Mouse (Mus musculus): ENCODE results near the gene Snrnp27. TPM values are rescaled to one million over a fixed set of nuclear protein-coding genes. Genes with fewer than 3 reads are reported as not detected.

The Snrnp27 gene
- total RNA-seq, 2 experiments from 2014 or later = 65.1 to 71.2 TPM

Other genes with a start within 250 kb of the Snrnp27 start
- gene C87436, start 246.1 kb downstream of the Snrnp27 start, total RNA-seq (2021) = 10 to 100 TPM; 17.6 to 19.1 TPM
- gene Pcbp1, start 158.2 kb downstream of the Snrnp27 start, total RNA-seq (2021) = 100 to 1,000 TPM; 273 to 288 TPM
- 1 to 10 TPM in 1 of 2 experiments, under 1 TPM in 1; 0.99 to 1.1 TPM for gene Asprv1, start 56.4 kb downstream of the Snrnp27 start, total RNA-seq (2021)
- 10 to 100 TPM; 12.8 to 14.2 TPM for gene Mxd1, start 15.4 kb downstream of the Snrnp27 start, total RNA-seq (2021)
- gene Gmcl1, start 48.9 kb upstream of the Snrnp27 start, total RNA-seq (2021) = 10 to 100 TPM; 17.9 to 22.4 TPM
- 10 to 100 TPM; 48.3 to 62.2 TPM for gene Anxa4, start 109.1 kb upstream of the Snrnp27 start, total RNA-seq (2021)
- gene Aak1, start 165.0 kb upstream of the Snrnp27 start, total RNA-seq (2021) = 10 to 100 TPM; 85.6 to 87.7 TPM

Measured in adrenal gland, postnatal 4 days (tissue).